Mouse (Mus musculus): Measurements from ENCODE around the gene Samd14.

DNA sequence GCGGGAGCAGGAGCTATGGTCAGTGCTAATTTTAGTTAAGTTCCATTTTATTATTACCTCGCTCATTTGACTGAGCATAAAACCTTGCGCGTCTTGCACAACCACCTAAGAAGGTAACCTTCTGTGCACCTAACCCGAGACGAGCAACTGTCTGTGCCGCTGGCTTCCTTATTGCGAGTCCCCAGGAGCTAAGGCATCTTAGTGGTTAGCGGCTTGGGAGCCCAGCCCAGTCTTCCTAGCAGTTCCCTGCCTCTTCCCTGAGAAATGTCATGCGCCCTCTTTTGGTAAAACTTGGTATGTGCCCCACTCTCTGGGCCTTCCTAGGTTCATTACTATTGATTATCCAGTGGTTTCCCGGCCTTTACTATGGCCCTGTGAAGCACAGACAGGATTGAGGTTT lies 32.4 kb downstream of the Samd14 start:
- TF ChIP-seq GATA1 (IDR thresholded peaks at IDR 0.05; ENCODE audit: low read length) (no peak), TAL1 (IDR thresholded peaks at IDR 0.05; ENCODE audit: low read length) (no peak)

All from erythroblast, embryonic 14.5 days (primary cell).